Mouse (Mus musculus) hindbrain, embryonic 14.5 days (tissue): ENCODE measurements around the gene Mettl4. TPM values are rescaled to one million over a fixed set of nuclear protein-coding genes. Genes with fewer than 3 reads are reported as not detected.
"Not testable (repeated sequence)": the region's sequence is repeated elsewhere in the genome, so short reads cannot be mapped to it uniquely, and the experiment has no call there.

ENCODE experiments used
- ATAC-seq: fragments of 200-750 bp; cut with Nextera tagmentation; 2 replicates; pipeline ENCODE4 v1.8.0; 2017; ENCODE audit warnings: moderate number of reproducible peaks, mild to moderate bottlenecking, moderate TSS enrichment, moderate library complexity; ENCODE audit not compliant: low FRiP score
- DNase-seq: peaks from one replicate; pipeline ENCODE4 v3.0.0-alpha.2; 2015; ENCODE audit warnings: low spot score
- H3K27ac ChIP-seq: fragments of 300-500 bp; sonication (generic); 2 replicates; pipeline ENCODE4 v1.5.1; 2014; ENCODE audit warnings: mild to moderate bottlenecking, moderate library complexity
- H3K27me3 ChIP-seq: fragments of 300-500 bp; sonication (generic); 2 replicates; pipeline ENCODE4 v1.6.1; 2014; ENCODE audit warnings: mild to moderate bottlenecking, low read length, mixed read lengths; ENCODE audit not compliant: control insufficient read depth, insufficient read depth
- H3K36me3 ChIP-seq: fragments of 300-500 bp; sonication (generic); replicated peaks from 2 replicates; pipeline ENCODE4 v1.6.1; 2014; ENCODE audit not compliant: control insufficient read depth, insufficient read depth
- H3K4me1 ChIP-seq: fragments of 300-500 bp; sonication (generic); replicated peaks from 2 replicates; pipeline ENCODE4 v1.6.1; 2014; ENCODE audit warnings: antibody characterized with exemption, low read length, mixed read lengths; ENCODE audit not compliant: control insufficient read depth, insufficient read depth
- H3K4me2 ChIP-seq: fragments of 300-500 bp; sonication (generic); replicated peaks from 2 replicates; pipeline ENCODE4 v1.6.1; 2014; ENCODE audit warnings: mild to moderate bottlenecking, moderate library complexity
- H3K4me3 ChIP-seq: fragments of 300-500 bp; sonication (generic); replicated peaks from 2 replicates; pipeline ENCODE4 v1.5.1; 2014; ENCODE audit warnings: mild to moderate bottlenecking, low read length
- H3K9ac ChIP-seq: fragments of 300-500 bp; sonication (generic); 2 replicates; pipeline ENCODE4 v1.6.1; 2014
- H3K9me3 ChIP-seq: fragments of 300-500 bp; sonication (generic); 2 replicates; pipeline ENCODE4 v1.6.1; 2016; ENCODE audit warnings: low read length; ENCODE audit not compliant: control insufficient read depth
- WGBS: fragments of 180-500 bp; shearing (Covaris S2); extraction: QIAGEN DNeasy Blood & Tissue Kit; methylation state at CpG from one replicate; pipeline ENCODE4 v1.1.7; 2014; 5-methylcytosine and 5-hydroxymethylcytosine counted together
- polyA plus RNA-seq: library from polyadenylated mRNA; unstranded; fragments of >200 nt; fragmentation: Nextera tagmentation; extraction: Ambion mirVana; gene quantifications from 2 replicates; pipeline ENCODE4 v1.2.1, GENCODE M21; 2014

Gene Mettl4
- polyA plus RNA-seq, 1 experiment from 2014 or later = 24.1 TPM

DNA sequence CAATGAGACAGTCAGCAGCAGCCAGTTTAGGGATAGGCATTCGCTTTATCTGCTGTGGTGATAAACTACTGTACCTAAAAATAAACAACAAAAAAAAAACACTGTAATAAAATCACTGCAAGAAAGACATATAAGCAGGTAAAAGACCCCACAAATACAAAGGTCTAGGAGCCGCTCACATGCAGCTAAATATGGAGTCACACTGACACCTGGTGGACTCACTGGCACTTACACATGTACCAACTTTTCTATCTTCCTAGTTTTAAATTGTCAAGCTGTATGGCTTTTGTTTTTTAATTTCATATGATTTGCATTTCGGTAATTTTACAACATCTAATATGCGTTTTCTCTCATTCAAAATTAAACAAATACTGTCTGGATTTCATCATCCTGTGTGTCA, 14.4 kb downstream of the Mettl4 start:
- Histone ChIP-seq H3K9me3 (no peaks in the 10 kb centered on the region), H3K4me2 (no peak overlapping the region), H3K4me1 (no peaks in the 10 kb centered on the region), H3K27ac (no peak overlapping the region), H3K4me3 (no peak overlapping the region), H3K9ac (no peak overlapping the region), H3K36me3 (peaks cover 50% of the 10 kb centered on the region), H3K27me3 (no peaks in the 10 kb centered on the region)
- ATAC-seq (no peak), DNase-seq (peak; percentile 77)
- WGBS = 75% methylated on average over 4 of the region's 4 CpGs

DNA sequence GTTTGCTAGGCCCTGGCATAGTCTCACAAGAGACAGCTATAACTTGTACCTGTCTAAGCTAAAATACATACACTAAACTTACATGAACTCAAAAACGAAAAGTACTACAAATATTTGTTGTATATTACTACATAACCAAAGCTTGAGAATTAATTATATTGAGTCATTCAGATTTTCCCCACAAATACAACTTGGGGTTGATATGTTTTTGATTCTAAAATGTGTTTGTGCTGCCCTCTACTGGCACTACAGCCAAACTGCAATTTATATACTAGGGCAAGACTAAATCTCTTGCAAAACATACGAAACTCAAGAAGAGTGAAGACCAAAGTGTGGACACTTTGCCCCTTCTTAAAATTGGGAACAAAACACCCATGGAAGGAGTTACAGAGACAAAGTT, 19.4 kb downstream of the Mettl4 start:
- DNase-seq = peak; percentile 83
- not testable (repeated sequence) for H3K4me2 ChIP-seq, H3K4me1 ChIP-seq, H3K9me3 ChIP-seq, H3K4me3 ChIP-seq, H3K9ac ChIP-seq, H3K27ac ChIP-seq, H3K27me3 ChIP-seq, ATAC-seq
- peaks cover 42% of the 10 kb centered on the region for H3K36me3 ChIP-seq
- WGBS = 40% methylated on average over 2 of the region's 2 CpGs

GRCm38 (mm10) chr17:94726750-94727149, 23.1 kb downstream of the Mettl4 start:
- no peak overlapping the region for H3K4me2 ChIP-seq
- no peak overlapping the region for H3K4me3 ChIP-seq
- no peak for ATAC-seq
- H3K9me3 ChIP-seq = no peaks in the 10 kb centered on the region
- WGBS = 93% methylated on average over 4 of the region's 4 CpGs
- no peaks in the 10 kb centered on the region for H3K4me1 ChIP-seq
- DNase-seq = no peak
- H3K36me3 ChIP-seq = peaks cover 31% of the 10 kb centered on the region
- H3K27me3 ChIP-seq = no peaks in the 10 kb centered on the region
- no peak overlapping the region for H3K9ac ChIP-seq
- H3K27ac ChIP-seq = no peak overlapping the region

GRCm38 (mm10) chr17:94673515-94674317, 76.1 kb downstream of the Mettl4 start:
- H3K27ac ChIP-seq = 0 out of 2 replicates have a peak overlapping the region, but pooled peaks have one; percentile 43
- no peak overlapping the region for H3K9ac ChIP-seq
- peak; percentile 26 for DNase-seq
- WGBS = 83% methylated on average over 6 of the region's 6 CpGs
- H3K36me3 ChIP-seq = no peaks in the 10 kb centered on the region
- no peak overlapping the region for H3K4me3 ChIP-seq
- H3K4me1 ChIP-seq = no peaks in the 10 kb centered on the region
- H3K9me3 ChIP-seq = no peaks in the 10 kb centered on the region
- H3K27me3 ChIP-seq = no peaks in the 10 kb centered on the region
- no peak overlapping the region for H3K4me2 ChIP-seq
- peak; percentile 91 for ATAC-seq
